Comparison of ENCODE assay signal across 9 mouse cellular contexts in genomic region chr11:119007461-119008456, GRCm38 (mm10). TPM values are rescaled to one million over a fixed set of nuclear protein-coding genes. Genes with fewer than 3 reads are reported as not detected.
A peak's percentile ranks its signal among the peaks of the same experiment; 100 is the strongest.
DNase-seq lines count a peak whose midpoint lies in the region; ATAC-seq and TF ChIP-seq lines count a peak whose summit lies in the region.
"Had no signal": no experiment of that assay in that cellular context is flagged by ENCODE, and none has a peak within 500 bp of the region (broad histone marks: within the 10 kb centered on the region; RNA-seq: fewer than 3 reads in every experiment).

No protein-coding gene starts in this region.

- H3K79me2 ChIP-seq in heart, adult 2 months (replicated peaks; ENCODE audit: control insufficient read depth, insufficient read depth, low read length), result no peaks in the 10 kb centered on the region

- no peak overlapping the region for H3K9ac ChIP-seq in heart, postnatal 0 days (replicated peaks; ENCODE audit: low read depth, low read length)
- no peak overlapping the region for H3K9ac ChIP-seq in heart, adult 2 months (ENCODE audit: low read depth, low read length)
- H3K9ac ChIP-seq in hindbrain, embryonic 15.5 days, result peak overlapping the region; percentile 30; the same call in 1 of the 2 replicates
- H3K9ac ChIP-seq in liver, embryonic 11.5 days (ENCODE audit: low read depth, low read length), result peak overlapping the region; percentile 39; the same call in 1 of the 2 replicates
- no peak overlapping the region for H3K9ac ChIP-seq in neural tube, embryonic 13.5 days

- H3K27ac ChIP-seq in heart, postnatal 0 days (ENCODE audit: low read depth), result no peak overlapping the region
- no peak overlapping the region for H3K27ac ChIP-seq in heart, adult 2 months
- H3K27ac ChIP-seq in hindbrain, embryonic 15.5 days (replicated peaks), result no peak overlapping the region
- H3K27ac ChIP-seq in liver, embryonic 11.5 days (ENCODE audit: low read depth, low read length), result no peak overlapping the region
- no peak overlapping the region for H3K27ac ChIP-seq in neural tube, embryonic 13.5 days (replicated peaks)

- TF ChIP-seq EP300 in heart, postnatal 0 days (IDR thresholded peaks at IDR 0.05; ENCODE audit: low read depth), result no peak
- TF ChIP-seq EP300 in heart, adult 2 months (IDR thresholded peaks at IDR 0.05; ENCODE audit: insufficient read depth, low read depth, low read length), result no peak

- intact Hi-C loops in heart, adult 2 months (cut with DNase I), result no loop called here

- H3K4me2 ChIP-seq in heart, postnatal 0 days (ENCODE audit: low read depth, low read length), result peak overlapping the region; percentile 47; the same call in 1 of the 2 replicates
- peak overlapping the region; percentile 51 for H3K4me2 ChIP-seq in hindbrain, embryonic 15.5 days
- peak overlapping the region; percentile 54 for H3K4me2 ChIP-seq in liver, embryonic 11.5 days
- peak overlapping the region; percentile 47 for H3K4me2 ChIP-seq in neural tube, embryonic 13.5 days

- H3K27me3 ChIP-seq in heart, postnatal 0 days (ENCODE audit: control insufficient read depth, insufficient read depth, low read length), result no peaks in the 10 kb centered on the region
- H3K27me3 ChIP-seq in heart, adult 2 months (ENCODE audit: control insufficient read depth, insufficient read depth, low read length), result no peaks in the 10 kb centered on the region
- no peaks in the 10 kb centered on the region for H3K27me3 ChIP-seq in hindbrain, embryonic 15.5 days
- H3K27me3 ChIP-seq in liver, embryonic 11.5 days (replicated peaks; ENCODE audit: control insufficient read depth, insufficient read depth, low read length), result no peaks in the 10 kb centered on the region
- no peaks in the 10 kb centered on the region for H3K27me3 ChIP-seq in neural tube, embryonic 13.5 days

- H3K36me3 ChIP-seq in heart, postnatal 0 days (replicated peaks; ENCODE audit: control insufficient read depth, insufficient read depth, low read length), result no peaks in the 10 kb centered on the region
- H3K36me3 ChIP-seq in heart, adult 2 months (ENCODE audit: control insufficient read depth, insufficient read depth, low read length), result no peaks in the 10 kb centered on the region
- H3K36me3 ChIP-seq in hindbrain, embryonic 15.5 days, result no peaks in the 10 kb centered on the region
- no peaks in the 10 kb centered on the region for H3K36me3 ChIP-seq in liver, embryonic 11.5 days (ENCODE audit: control insufficient read depth, insufficient read depth, low read length)
- H3K36me3 ChIP-seq in neural tube, embryonic 13.5 days, result no peaks in the 10 kb centered on the region

- H3K4me3 ChIP-seq in heart, postnatal 0 days (ENCODE audit: low read depth, low read length), result no peak overlapping the region
- no peak overlapping the region for H3K4me3 ChIP-seq in heart, adult 2 months
- H3K4me3 ChIP-seq in hindbrain, embryonic 15.5 days, result peak overlapping the region; percentile 35
- H3K4me3 ChIP-seq in liver, embryonic 11.5 days (ENCODE audit: low read depth, low read length), result peak overlapping the region; percentile 24
- H3K4me3 ChIP-seq in neural tube, embryonic 13.5 days, result peak overlapping the region; percentile 29
- H3K4me3 ChIP-seq: megakaryocyte, embryonic 14.5 days had no signal

- WGBS in heart, postnatal 0 days, result 22% methylated on average over 21 of the region's 21 CpGs
- WGBS in heart, adult 2 months, result 31% methylated on average over 21 of the region's 21 CpGs
- WGBS in hindbrain, embryonic 15.5 days, result 21% methylated on average over 21 of the region's 21 CpGs
- WGBS in liver, embryonic 11.5 days, result 27% methylated on average over 21 of the region's 21 CpGs
- 28% methylated on average over 21 of the region's 21 CpGs for WGBS in neural tube, embryonic 13.5 days

- TF ChIP-seq CTCF in heart, postnatal 0 days (IDR thresholded peaks at IDR 0.05; ENCODE audit: low read depth), result no peak
- no peak for TF ChIP-seq CTCF in heart, adult 2 months (IDR thresholded peaks at IDR 0.05)

- no peaks in the 10 kb centered on the region for H3K4me1 ChIP-seq in heart, postnatal 0 days (ENCODE audit: control insufficient read depth, insufficient read depth)
- no peaks in the 10 kb centered on the region for H3K4me1 ChIP-seq in heart, adult 2 months (ENCODE audit: control insufficient read depth, insufficient read depth, low read length)
- no peaks in the 10 kb centered on the region; the same call in 1 of the 2 replicates for H3K4me1 ChIP-seq in hindbrain, embryonic 15.5 days (replicated peaks)
- no peaks in the 10 kb centered on the region for H3K4me1 ChIP-seq in liver, embryonic 11.5 days (replicated peaks; ENCODE audit: control insufficient read depth, insufficient read depth, low read length)
- peaks cover 6% of the 10 kb centered on the region; the same call in 1 of the 2 replicates for H3K4me1 ChIP-seq in neural tube, embryonic 13.5 days (replicated peaks)

- ATAC-seq in heart, postnatal 0 days (ENCODE audit: insufficient read depth, low read depth), result no peak; the same call in 1 of the 2 replicates
- 0 out of 2 replicates have a peak, but pooled peaks have one; percentile 66 for ATAC-seq in hindbrain, embryonic 15.5 days (ENCODE audit: low FRiP score, low read depth)
- no peak; the same call in 1 of the 2 replicates for ATAC-seq in liver, embryonic 11.5 days (replicated peaks; ENCODE audit: low FRiP score)
- no peak for ATAC-seq in neural tube, embryonic 13.5 days (ENCODE audit: low read depth)

- H3K9me3 ChIP-seq in heart, postnatal 0 days (replicated peaks; ENCODE audit: control insufficient read depth, low read length), result no peaks in the 10 kb centered on the region
- no peaks in the 10 kb centered on the region for H3K9me3 ChIP-seq in hindbrain, embryonic 15.5 days
- H3K9me3 ChIP-seq in liver, embryonic 11.5 days (ENCODE audit: control insufficient read depth, low read length), result no peaks in the 10 kb centered on the region
- H3K9me3 ChIP-seq in neural tube, embryonic 13.5 days, result no peaks in the 10 kb centered on the region

- TF ChIP-seq POLR2A in heart, adult 2 months (IDR thresholded peaks at IDR 0.05; ENCODE audit: insufficient read depth, low read depth, low read length), result no peak

- DNase-seq in heart, postnatal 0 days (ENCODE audit: low spot score), result no peak
- DNase-seq in heart, adult 2 months, result no peak
- DNase-seq in liver, embryonic 11.5 days (ENCODE audit: low spot score), result no peak
- no peak for DNase-seq in left cerebral cortex, adult 9 months (ENCODE audit: low spot score in 2 of 2)
- no peak for DNase-seq in retina, postnatal 1 day
- no peak for DNase-seq in frontal cortex, postnatal 10 days (ENCODE audit: low spot score in 2 of 2)

RNA-seq across cellular contexts. Expression of gene Cbx2, which starts 15.0 kb away (rescaled TPM):
- 1.8 and 13.0 TPM in 2 replicates for total RNA-seq in heart, postnatal 0 days (2014; rRNA removed; ENCODE audit: low replicate concordance)
- 5.7 and 5.8 TPM in 2 replicates for polyA plus RNA-seq in heart, postnatal 0 days (2015; fragmentation: Nextera tagmentation; extraction: Ambion mirVana)
- 1 to 10 TPM; 1.7 to 2.3 TPM for total RNA-seq in heart, adult 2 months (2021)
- 2.3 and 3.0 TPM in 2 replicates for polyA plus RNA-seq in heart, adult 2 months (2012; rRNA removed)
- polyA plus RNA-seq in hindbrain, embryonic 15.5 days (2015; fragmentation: Nextera tagmentation; extraction: Ambion mirVana), result 15.3 and 17.1 TPM in 2 replicates
- polyA plus RNA-seq in liver, embryonic 11.5 days (2014; fragmentation: Nextera tagmentation; extraction: Ambion mirVana), result 22.1 and 22.2 TPM in 2 replicates
- 17.4 and 21.4 TPM in 2 replicates for polyA plus RNA-seq in neural tube, embryonic 13.5 days (2015; fragmentation: Nextera tagmentation; extraction: Ambion mirVana)

RNA-seq across cellular contexts. Expression of gene Enpp7, which starts 19.8 kb away (rescaled TPM):
- not detected in 2 replicates for total RNA-seq in heart, postnatal 0 days (2014; rRNA removed; ENCODE audit: low replicate concordance)
- not detected in 2 replicates for polyA plus RNA-seq in heart, postnatal 0 days (2015; fragmentation: Nextera tagmentation; extraction: Ambion mirVana)
- not detected for total RNA-seq in heart, adult 2 months (2021)
- not detected in 2 replicates for polyA plus RNA-seq in heart, adult 2 months (2012; rRNA removed)
- polyA plus RNA-seq in hindbrain, embryonic 15.5 days (2015; fragmentation: Nextera tagmentation; extraction: Ambion mirVana), result not detected in 2 replicates
- not detected in 2 replicates for polyA plus RNA-seq in liver, embryonic 11.5 days (2014; fragmentation: Nextera tagmentation; extraction: Ambion mirVana)
- polyA plus RNA-seq in neural tube, embryonic 13.5 days (2015; fragmentation: Nextera tagmentation; extraction: Ambion mirVana), result not detected in 2 replicates

RNA-seq across cellular contexts. Expression of gene Cbx8, which starts 33.0 kb away (rescaled TPM):
- total RNA-seq in heart, postnatal 0 days (2014; rRNA removed; ENCODE audit: low replicate concordance), result 1.6 and 3.2 TPM in 2 replicates
- polyA plus RNA-seq in heart, postnatal 0 days (2015; fragmentation: Nextera tagmentation; extraction: Ambion mirVana), result 5.1 and 7.0 TPM in 2 replicates
- 1 to 10 TPM; 4.0 to 5.3 TPM for total RNA-seq in heart, adult 2 months (2021)
- polyA plus RNA-seq in heart, adult 2 months (2012; rRNA removed), result 2.0 and 2.7 TPM in 2 replicates
- polyA plus RNA-seq in hindbrain, embryonic 15.5 days (2015; fragmentation: Nextera tagmentation; extraction: Ambion mirVana), result 8.6 and 10.0 TPM in 2 replicates
- 6.5 and 7.1 TPM in 2 replicates for polyA plus RNA-seq in liver, embryonic 11.5 days (2014; fragmentation: Nextera tagmentation; extraction: Ambion mirVana)
- polyA plus RNA-seq in neural tube, embryonic 13.5 days (2015; fragmentation: Nextera tagmentation; extraction: Ambion mirVana), result 7.0 and 8.5 TPM in 2 replicates

Comparison
In these comparisons a context has a peak if more than half of its experiments do, and no peak if none do; other contexts are left out.
1. H3K4me3 ChIP-seq: peak in hindbrain, embryonic 15.5 days (single experiment), liver, embryonic 11.5 days (single experiment) and neural tube, embryonic 13.5 days (single experiment); none in heart, postnatal 0 days (single experiment) and heart, adult 2 months (single experiment).
2. H3K9ac ChIP-seq: peak in hindbrain, embryonic 15.5 days (single experiment) and liver, embryonic 11.5 days (single experiment); none in heart, postnatal 0 days (single experiment), heart, adult 2 months (single experiment) and neural tube, embryonic 13.5 days (single experiment).
3. Peak in every context shown above with its lines, with median percentiles within 50 percentile points of each other: H3K4me2 ChIP-seq.